Mouse (Mus musculus) layer of hippocampus, adult 6 months (tissue): Measurements from ENCODE around the gene Oas1h. TPM values are rescaled to one million over a fixed set of nuclear protein-coding genes. Genes with fewer than 3 reads are reported as not detected.

Experiments used
- long read RNA-seq, 2 experiments: library from polyadenylated mRNA; unstranded; transcript quantifications; one replicate each; pipeline ENCODE4 v2.0.0; 2019 to 2020
- microRNA-seq: library from miRNA; unstranded; fragments of <30 nt; microRNA quantifications from one replicate; pipeline ENCODE4 v1.2.0, GENCODE M21; 2020
- polyA plus RNA-seq: library from polyadenylated mRNA; unstranded; fragments of <200 nt; fragmentation: Nextera tagmentation; gene quantifications from 2 replicates; pipeline ENCODE4 v1.2.3, GENCODE M21; 2021

The Oas1h gene
- polyA plus RNA-seq = not detected in 2 replicates
- long read RNA-seq, experiment 1 = 0 reads
- long read RNA-seq, experiment 2 = 0 reads

GRCm38 (mm10) chr5:120861121-120861520 is at the start of gene Oas1h:
Oas1h (plus strand) TSS chr5:120861421.

GRCm38 (mm10) chr5:120811951-120812819 is 49.0 kb upstream of the Oas1h start, which contains the start of gene Oas1c:
Oas1c (minus strand) TSS chr5:120812514.

GRCm38 (mm10) chr5:120847067-120847466 is 14.2 kb upstream of the Oas1h start, which contains the start of gene Oas1f:
Oas1f (plus strand) TSS chr5:120847367.

GRCm38 (mm10) chr5:120887413-120887812 is 26.2 kb downstream of the Oas1h start, which contains the start of gene Oas1g:
Oas1g (minus strand) TSS chr5:120887613.

GRCm38 (mm10) chr5:120906791-120907733 is 45.8 kb downstream of the Oas1h start, which contains the start of gene Oas1a:
Oas1a (minus strand) TSS chr5:120907521.

GRCm38 (mm10) chr5:120914204-120914603 is 53.0 kb downstream of the Oas1h start, which contains the start of gene Oas1d:
Oas1d (plus strand) TSS chr5:120914536.

Small RNAs within 50 kb of the gene (microRNA-seq; reads per million reads assigned to microRNA genes)
- gene Gm22907 = not detected

Other genes starting within 250 kb of the Oas1h start
- gene Rita1, start 248.8 kb upstream of the Oas1h start, polyA plus RNA-seq = 17.6 and 21.9 TPM in 2 replicates
- gene Ddx54, start 248.7 kb upstream of the Oas1h start, polyA plus RNA-seq = 18.5 and 19.4 TPM in 2 replicates
- 0.36 and 0.54 TPM in 2 replicates for gene Cfap73, start 227.2 kb upstream of the Oas1h start, polyA plus RNA-seq
- gene Rasal1, start 212.6 kb upstream of the Oas1h start, polyA plus RNA-seq = 48.3 and 57.1 TPM in 2 replicates
- 16.9 and 20.6 TPM in 2 replicates for gene Dtx1, start 149.5 kb upstream of the Oas1h start, polyA plus RNA-seq
- gene Oas2, start 111.6 kb upstream of the Oas1h start, polyA plus RNA-seq = 0.16 and 0.26 TPM in 2 replicates
- gene Oas3, start 83.8 kb upstream of the Oas1h start, polyA plus RNA-seq = 0.05 and 0.08 TPM in 2 replicates
- not detected in 2 replicates for gene Oas1e, start 65.9 kb upstream of the Oas1h start, polyA plus RNA-seq
- gene Oas1c, start 48.9 kb upstream of the Oas1h start, polyA plus RNA-seq = 0.23 and 0.43 TPM in 2 replicates
- gene Oas1f, start 14.1 kb upstream of the Oas1h start, polyA plus RNA-seq = not detected in 2 replicates
- 0.15 TPM in 1 of 2 replicates, not detected in the other for gene Oas1g, start 26.2 kb downstream of the Oas1h start, polyA plus RNA-seq
- 1.0 and 1.4 TPM in 2 replicates for gene Oas1a, start 46.1 kb downstream of the Oas1h start, polyA plus RNA-seq
- gene Oas1d, start 53.1 kb downstream of the Oas1h start, polyA plus RNA-seq = not detected in 2 replicates
- gene Rph3a, start 148.7 kb downstream of the Oas1h start, polyA plus RNA-seq = 59.1 and 60.9 TPM in 2 replicates